Mouse (Mus musculus) spleen, postnatal 14 days (tissue): ENCODE measurements around the gene Olfr1375.
"Not testable (repeated sequence)": the region's sequence is repeated elsewhere in the genome, so short reads cannot be mapped to it uniquely, and the experiment has no call there.

Experiments
- DNase-seq, 2 experiments: peaks; one replicate each; pipeline ENCODE4 v3.0.0; 2021 to 2022; ENCODE audit warnings: low spot score in 2 of 2

The Olfr1375 gene

DNA sequence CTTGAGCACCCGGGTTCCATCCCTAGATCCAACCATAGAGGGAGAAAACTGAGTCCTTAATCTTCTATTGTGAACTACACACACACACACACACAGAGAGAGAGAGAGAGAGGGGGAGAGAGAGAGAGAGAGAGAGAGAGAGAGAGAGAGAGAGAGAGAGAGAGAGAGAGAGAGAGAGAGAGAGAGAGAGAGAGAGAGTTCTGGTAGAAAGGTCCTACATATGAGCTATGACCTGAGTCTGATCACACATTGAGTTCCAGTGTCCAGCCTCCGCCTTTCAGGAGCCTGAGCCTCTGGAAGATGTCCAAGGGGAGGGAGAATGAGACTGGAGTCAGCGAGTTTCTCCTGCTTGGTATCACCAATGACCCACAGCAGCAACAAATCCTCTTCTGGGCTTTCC, at the start of gene Olfr1375:
Gene Olfr1375 (plus strand): TSS at position 301 of the 400 bp plus-strand sequence.
- not testable (repeated sequence) for DNase-seq

- DNase-seq = no peak
Measured at GRCm38 (mm10) chr11:51003296-51003695, 44.6 kb upstream of the Olfr1375 start, which contains the start of gene Olfr51. Gene Olfr51, plus strand, starts transcription at chr11:51003596.

DNA sequence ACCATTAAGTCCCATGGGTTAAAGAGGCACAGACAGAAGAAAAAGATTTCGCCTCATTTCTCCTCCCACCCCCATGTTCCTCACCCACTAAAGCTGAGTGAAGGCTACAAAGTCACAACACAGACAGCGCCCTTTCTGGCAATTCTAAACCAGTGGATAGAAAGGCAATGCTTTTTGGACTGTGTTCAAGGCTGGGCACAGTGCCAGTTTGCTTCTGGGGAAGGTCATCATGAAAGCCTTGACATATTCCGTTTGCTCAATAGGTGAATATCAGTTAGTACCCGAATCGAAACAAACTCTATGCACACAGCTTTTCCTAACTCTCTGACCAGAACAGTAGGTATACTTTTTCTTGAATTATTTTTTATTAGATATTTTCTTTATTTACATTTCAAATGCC, 36.1 kb upstream of the Olfr1375 start:
- DNase-seq = no peak

GRCm38 (mm10) chr11:51013936-51014335, 34.0 kb upstream of the Olfr1375 start, which contains the start of gene Olfr54:
Gene Olfr54, plus strand, starts transcription at chr11:51014236.
- DNase-seq = no peak

- no peak for DNase-seq
Measured at GRCm38 (mm10) chr11:51016341-51016740, 31.6 kb upstream of the Olfr1375 start.

DNA sequence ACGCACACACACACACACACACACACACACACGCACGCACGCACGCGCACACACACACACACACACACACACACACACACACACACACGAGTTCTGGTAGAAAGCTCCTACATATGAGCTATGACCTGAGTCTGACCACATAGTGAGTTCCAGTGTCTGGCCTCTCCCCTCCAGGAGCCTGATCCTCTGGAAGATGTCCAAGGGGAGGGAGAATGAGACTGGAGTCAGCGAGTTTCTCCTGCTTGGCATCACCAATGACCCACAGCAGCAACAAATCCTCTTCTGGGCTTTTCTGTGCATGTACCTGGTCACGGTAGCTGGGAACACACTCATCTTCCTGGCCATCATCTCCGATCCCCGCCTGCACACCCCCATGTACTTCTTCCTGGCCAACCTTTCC, 21.1 kb upstream of the Olfr1375 start:
- not testable (repeated sequence) for DNase-seq

DNA sequence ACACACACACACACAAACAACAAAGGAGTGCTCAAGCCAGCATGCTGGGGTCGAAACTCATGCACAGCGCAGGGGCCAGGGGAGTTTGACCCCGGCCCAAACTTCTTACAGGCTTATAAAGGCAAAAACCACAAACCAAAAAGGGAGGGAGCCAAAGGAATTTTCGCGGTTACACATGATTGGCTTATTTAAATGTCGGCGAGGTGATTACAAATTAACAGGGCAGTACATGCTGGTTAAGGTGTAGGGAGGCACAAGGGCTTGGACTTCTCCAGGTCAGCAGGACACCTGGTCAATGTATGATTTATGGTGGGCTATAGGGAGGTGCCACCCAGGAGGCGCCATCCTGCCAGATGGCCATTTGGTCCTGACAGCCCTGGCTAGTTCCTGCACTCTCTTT, 18.5 kb upstream of the Olfr1375 start:
- not testable (repeated sequence) for DNase-seq

DNA sequence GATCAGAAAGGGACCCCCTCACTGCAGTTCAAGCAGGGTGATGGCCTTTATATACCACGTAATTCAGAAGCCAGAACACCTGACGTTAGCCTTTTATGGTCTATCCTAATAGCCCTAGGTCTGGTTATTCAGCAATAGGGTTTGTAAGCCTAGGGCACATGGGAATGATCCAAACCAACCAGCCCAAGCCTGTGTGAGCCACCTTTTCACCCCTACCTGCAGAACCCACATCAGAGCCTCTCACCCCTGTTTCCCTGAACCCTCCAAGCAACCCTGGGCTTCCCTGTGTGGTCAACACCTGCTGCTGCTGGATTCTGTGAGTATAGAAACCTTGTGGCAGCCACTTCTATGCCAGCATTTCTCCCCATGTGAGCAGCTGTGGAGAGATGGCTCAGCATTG, 17.7 kb upstream of the Olfr1375 start:
- no peak for DNase-seq

- peak in 1 of 2 experiments; percentile 3 for DNase-seq
Measured at GRCm38 (mm10) chr11:51032851-51033250, 15.1 kb upstream of the Olfr1375 start.

DNA sequence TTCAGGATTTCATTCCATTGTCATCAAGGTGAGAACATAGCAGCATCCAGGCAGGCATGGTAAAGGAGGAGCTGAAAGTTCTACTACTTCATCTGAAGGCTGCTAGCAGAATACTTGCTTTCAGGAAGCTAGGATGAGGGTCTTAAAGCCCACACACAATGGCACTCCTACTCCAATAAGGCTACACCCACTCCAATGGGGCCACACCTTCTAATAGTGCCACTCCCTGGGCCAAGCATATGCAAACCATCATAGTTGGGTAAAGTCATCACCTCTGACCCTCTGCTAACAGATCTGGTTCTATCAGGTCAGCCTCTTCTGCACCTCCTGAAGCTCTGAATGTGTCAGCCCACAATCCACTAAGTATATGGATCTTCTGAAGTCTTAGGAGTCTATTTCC, 13.8 kb upstream of the Olfr1375 start:
- not testable (repeated sequence) for DNase-seq

DNA sequence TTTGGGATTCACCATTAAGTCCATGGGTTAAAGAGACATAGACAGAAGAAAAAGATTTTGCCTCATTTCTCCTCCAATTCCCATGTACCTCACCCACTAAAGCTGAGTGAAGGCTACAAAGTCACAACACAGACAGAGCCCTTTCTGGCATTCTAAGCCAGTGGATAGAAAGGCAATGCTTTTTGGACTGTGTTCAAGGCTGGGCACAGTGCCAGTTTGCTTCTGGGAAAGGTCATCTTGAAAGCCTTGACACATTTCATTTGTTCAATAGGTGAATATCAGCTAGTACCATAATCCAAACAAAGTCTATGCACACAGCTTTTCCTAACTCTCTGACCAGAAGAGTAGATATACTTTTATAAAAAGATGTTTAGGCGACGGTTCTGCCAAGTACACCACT, 12.0 kb upstream of the Olfr1375 start:
- no peak for DNase-seq

DNA sequence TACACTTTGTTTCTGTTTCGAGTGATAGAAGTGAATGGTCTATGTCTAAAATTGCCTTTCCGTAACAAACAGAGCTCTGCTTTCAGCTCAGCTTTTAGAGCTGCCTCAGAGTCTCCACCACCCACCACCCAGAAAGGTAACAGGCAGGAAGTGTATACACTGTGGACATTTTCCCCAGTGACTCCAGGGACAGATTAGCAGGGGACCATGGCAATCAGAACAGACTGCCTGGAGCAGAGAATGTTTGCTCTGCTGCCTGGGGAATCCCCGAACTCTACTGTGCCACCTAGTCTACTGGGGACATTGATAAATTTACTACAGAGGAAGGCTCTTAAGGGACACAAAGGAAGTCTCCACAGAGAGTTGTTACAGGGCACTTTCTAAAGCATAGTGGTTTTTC, 3.1 kb upstream of the Olfr1375 start:
- not testable (repeated sequence) for DNase-seq

GRCm38 (mm10) chr11:51051678-51052077, 3.8 kb downstream of the Olfr1375 start:
- DNase-seq = no peak

GRCm38 (mm10) chr11:51053230-51053629, 5.3 kb downstream of the Olfr1375 start:
- DNase-seq = no peak

GRCm38 (mm10) chr11:51059151-51059571, 11.3 kb downstream of the Olfr1375 start, which contains the start of gene Zfp354a:
Gene Zfp354a, plus strand, starts transcription at chr11:51059257.
- no peak for DNase-seq

DNA sequence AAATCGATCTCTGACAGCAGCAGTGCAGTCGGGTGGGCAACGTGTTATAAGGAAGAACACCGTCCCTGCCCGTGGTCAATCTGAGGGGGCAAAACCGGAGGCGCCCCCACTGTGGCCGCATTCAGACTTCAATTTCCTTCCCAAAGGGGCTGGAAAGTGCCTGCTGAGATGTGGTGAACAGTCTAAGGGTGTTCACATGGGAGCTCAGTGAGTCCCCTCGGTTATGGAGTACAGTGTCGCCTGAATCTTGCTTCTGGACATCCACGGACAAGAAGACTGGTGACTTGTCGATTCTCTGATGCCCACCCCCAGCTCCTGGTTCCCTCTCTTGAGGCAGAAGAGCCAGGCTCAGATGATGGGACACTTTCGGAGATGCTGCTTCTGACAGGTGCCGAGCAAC, 11.7 kb downstream of the Olfr1375 start:
- DNase-seq = no peak

GRCm38 (mm10) chr11:51060981-51061380, 13.1 kb downstream of the Olfr1375 start:
- DNase-seq = no peak

DNA sequence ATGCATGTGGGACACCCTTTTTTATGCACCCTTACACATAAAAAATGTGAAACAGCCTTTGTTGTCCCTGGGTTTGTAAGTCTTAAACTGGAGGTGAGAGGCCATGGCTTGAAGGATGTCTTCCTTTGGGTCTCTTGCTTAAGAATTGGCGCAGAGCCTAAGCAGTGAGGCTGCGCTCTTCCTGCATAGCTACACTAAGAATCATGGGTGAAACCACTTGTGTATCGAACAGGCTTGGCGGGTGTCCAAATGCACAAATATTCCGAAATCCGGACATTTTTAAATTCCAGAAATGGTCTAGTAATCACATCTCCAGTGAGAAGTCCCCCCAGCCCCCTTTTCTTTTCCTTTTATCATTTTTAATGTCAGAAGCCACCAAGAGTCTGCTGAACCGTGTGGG, 15.4 kb downstream of the Olfr1375 start:
- no peak for DNase-seq

- no peak for DNase-seq
Measured at GRCm38 (mm10) chr11:51063841-51064240, 15.9 kb downstream of the Olfr1375 start.

DNA sequence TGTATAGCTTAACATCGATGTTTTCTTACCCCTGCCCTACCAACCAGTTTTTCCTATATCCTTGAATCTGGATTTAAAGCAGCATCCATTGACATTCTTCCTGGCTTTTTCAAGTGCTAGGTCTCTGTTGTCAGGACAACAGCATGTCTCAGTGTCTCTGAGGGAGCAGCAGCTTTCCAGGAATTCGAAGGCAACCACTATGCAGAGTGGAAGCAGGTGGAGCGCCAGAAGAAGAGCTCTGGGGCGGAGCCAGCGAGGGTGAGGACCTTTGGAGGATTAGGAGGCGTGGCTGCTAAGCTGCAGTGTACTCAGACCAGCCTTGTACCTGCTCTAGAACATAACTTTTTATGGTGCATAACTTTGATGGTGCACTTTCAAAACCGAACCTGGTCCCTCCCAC, 36.6 kb downstream of the Olfr1375 start:
- DNase-seq = no peak

DNA sequence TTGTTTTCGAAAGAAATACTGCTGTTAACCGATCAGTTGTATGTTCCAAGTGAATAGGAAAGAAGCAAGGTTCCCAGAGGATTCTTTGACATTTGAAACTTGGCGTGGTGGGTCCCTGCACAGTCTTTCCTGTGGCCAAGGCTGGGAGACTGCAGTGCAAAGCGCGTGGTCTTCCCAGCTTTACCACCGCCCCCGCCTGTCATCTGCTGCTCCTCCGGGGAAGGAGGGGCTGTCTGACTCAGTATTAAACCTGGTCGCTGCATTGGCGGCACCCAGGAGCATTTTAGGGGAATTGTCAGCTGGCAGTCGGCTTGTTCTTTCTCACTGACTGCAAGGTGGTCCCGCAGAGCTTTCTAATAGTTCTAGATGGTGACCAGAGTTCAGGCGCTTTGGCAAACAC, 37.4 kb downstream of the Olfr1375 start:
- DNase-seq = no peak
